Mouse (Mus musculus): ENCODE results near the gene Thrb. TPM values are rescaled to one million over a fixed set of nuclear protein-coding genes. Genes with fewer than 3 reads are reported as not detected.
A peak's percentile ranks its signal among the peaks of the same experiment; 100 is the strongest.

Thrb gene
- polyA plus RNA-seq, 1 experiment from 2014 or later, result 2.0 TPM

DNA sequence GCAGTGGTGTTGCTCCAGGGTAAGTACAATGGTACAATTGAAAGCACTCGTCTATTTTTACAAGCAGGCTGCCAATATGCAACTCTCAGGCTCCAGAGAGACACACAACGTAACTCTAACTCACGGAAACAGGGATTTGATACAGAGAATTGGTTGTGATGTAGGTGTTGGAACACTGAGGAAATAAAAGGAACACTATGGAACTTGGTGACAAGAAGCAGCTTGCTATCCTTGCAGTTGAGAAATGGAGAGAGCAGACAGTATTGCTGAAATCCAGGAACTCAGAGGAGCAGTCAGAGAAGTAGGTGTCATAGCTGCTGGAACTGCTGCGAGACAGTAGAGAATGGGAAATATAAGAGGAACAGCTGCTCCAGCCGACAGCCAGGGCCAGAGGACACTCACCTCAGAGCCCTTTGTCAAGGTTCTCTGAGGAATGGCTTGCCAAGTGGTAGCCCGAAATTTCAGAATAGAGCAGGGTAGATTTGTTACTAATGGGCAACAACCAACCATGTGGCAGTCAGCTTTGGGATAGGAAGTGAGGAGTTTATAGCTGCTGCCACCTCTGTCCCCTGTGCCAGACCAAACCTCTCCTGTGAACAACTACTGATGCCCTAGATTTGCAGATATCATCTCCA, 252.6 kb downstream of the Thrb start:
- Histone ChIP-seq H3K4me2 (ENCODE audit: low read length) (no peak overlapping the region), H3K9me3 (ENCODE audit: control insufficient read depth, low read length) (no peaks in the 10 kb centered on the region), H3K9ac (ENCODE audit: low read length) (no peak overlapping the region), H3K4me1 (replicated peaks; ENCODE audit: control insufficient read depth, insufficient read depth, low read length) (no peaks in the 10 kb centered on the region), H3K27me3 (replicated peaks; ENCODE audit: control insufficient read depth, insufficient read depth, low read length) (no peaks in the 10 kb centered on the region), H3K27ac (ENCODE audit: low read depth) (no peak overlapping the region), H3K36me3 (ENCODE audit: control insufficient read depth, insufficient read depth, low read length) (no peaks in the 10 kb centered on the region), H3K4me3 (ENCODE audit: low read depth, low read length) (no peak overlapping the region)
- WGBS, result 67% methylated on average over 6 of the region's 6 CpGs
- DNase-seq (ENCODE audit: low spot score) (no peak), ATAC-seq (replicated peaks; ENCODE audit: low FRiP score, low TSS enrichment, low read depth) (no peak)

DNA sequence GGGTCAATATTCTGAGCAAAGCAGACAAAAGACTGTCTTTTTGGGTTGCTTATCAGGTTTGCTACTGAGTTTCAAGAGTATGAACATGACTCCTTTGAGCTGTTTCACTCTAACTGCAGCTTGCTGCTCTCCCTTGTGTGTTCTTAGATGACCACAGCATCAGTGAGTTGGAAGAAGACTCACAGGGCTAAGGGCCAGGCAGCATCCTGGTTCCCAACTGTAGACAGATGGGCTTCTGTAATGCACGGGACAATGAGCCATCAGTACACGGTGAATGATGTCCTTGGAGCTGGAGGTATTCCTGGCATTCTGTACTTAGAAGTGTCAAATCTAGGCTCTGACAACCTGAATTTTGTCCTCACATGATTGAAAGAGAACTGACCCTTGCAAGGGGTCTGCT, 255.5 kb downstream of the Thrb start:
- Histone ChIP-seq H3K4me2 (ENCODE audit: low read length) (no peak overlapping the region), H3K27ac (ENCODE audit: low read depth) (no peak overlapping the region), H3K4me3 (ENCODE audit: low read depth, low read length) (no peak overlapping the region), H3K36me3 (ENCODE audit: control insufficient read depth, insufficient read depth, low read length) (no peaks in the 10 kb centered on the region), H3K9ac (ENCODE audit: low read length) (no peak overlapping the region), H3K4me1 (replicated peaks; ENCODE audit: control insufficient read depth, insufficient read depth, low read length) (no peaks in the 10 kb centered on the region; the same call in 1 of the 2 replicates), H3K27me3 (replicated peaks; ENCODE audit: control insufficient read depth, insufficient read depth, low read length) (no peaks in the 10 kb centered on the region), H3K9me3 (ENCODE audit: control insufficient read depth, low read length) (no peaks in the 10 kb centered on the region)
- ATAC-seq (replicated peaks; ENCODE audit: low FRiP score, low TSS enrichment, low read depth) (no peak), DNase-seq (ENCODE audit: low spot score) (no peak)
- WGBS, result 75% methylated on average over 2 of the region's 2 CpGs

DNA sequence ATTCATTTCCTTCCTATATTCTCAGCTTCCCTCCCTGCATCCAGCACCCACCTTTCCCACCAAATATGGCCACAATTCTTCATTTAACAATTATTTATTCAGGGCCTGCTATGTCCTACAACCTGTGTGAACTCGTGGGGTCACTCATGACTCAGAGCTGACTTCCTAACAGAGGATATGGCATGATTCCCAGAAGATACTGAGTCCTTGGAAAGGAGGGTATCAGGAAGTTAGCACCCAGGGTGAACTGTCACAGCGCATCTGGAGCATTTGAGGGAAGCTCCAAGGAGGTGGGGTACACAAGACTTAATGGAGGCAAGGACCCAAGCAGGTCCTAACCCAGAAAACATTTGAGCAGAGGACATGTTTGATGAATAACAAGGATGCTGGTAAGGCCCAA, 256.6 kb downstream of the Thrb start:
- DNase-seq (ENCODE audit: low spot score), result no peak
- H3K36me3 ChIP-seq (ENCODE audit: control insufficient read depth, insufficient read depth, low read length), result no peaks in the 10 kb centered on the region
- H3K27ac ChIP-seq (ENCODE audit: low read depth), result no peak overlapping the region
- H3K9ac ChIP-seq (ENCODE audit: low read length), result no peak overlapping the region
- 74% methylated on average over 2 of the region's 2 CpGs for WGBS
- no peak overlapping the region for H3K4me3 ChIP-seq (ENCODE audit: low read depth, low read length)
- H3K27me3 ChIP-seq (replicated peaks; ENCODE audit: control insufficient read depth, insufficient read depth, low read length), result no peaks in the 10 kb centered on the region
- no peak overlapping the region for H3K4me2 ChIP-seq (ENCODE audit: low read length)
- H3K4me1 ChIP-seq (replicated peaks; ENCODE audit: control insufficient read depth, insufficient read depth, low read length), result no peaks in the 10 kb centered on the region; the same call in 1 of the 2 replicates
- H3K9me3 ChIP-seq (ENCODE audit: control insufficient read depth, low read length), result no peaks in the 10 kb centered on the region
- no peak for ATAC-seq (replicated peaks; ENCODE audit: low FRiP score, low TSS enrichment, low read depth)

GRCm38 (mm10) chr14:17917124-17917763, 257.2 kb downstream of the Thrb start:
- no peaks in the 10 kb centered on the region; the same call in 1 of the 2 replicates for H3K4me1 ChIP-seq (replicated peaks; ENCODE audit: control insufficient read depth, insufficient read depth, low read length)
- no peaks in the 10 kb centered on the region for H3K27me3 ChIP-seq (replicated peaks; ENCODE audit: control insufficient read depth, insufficient read depth, low read length)
- DNase-seq (ENCODE audit: low spot score) (no peak), ATAC-seq (replicated peaks; ENCODE audit: low FRiP score, low TSS enrichment, low read depth) (no peak)
- no peak overlapping the region for H3K4me2 ChIP-seq (ENCODE audit: low read length)
- no peak overlapping the region for H3K27ac ChIP-seq (ENCODE audit: low read depth)
- 72% methylated on average over 3 of the region's 3 CpGs for WGBS
- no peaks in the 10 kb centered on the region for H3K36me3 ChIP-seq (ENCODE audit: control insufficient read depth, insufficient read depth, low read length)
- H3K9ac ChIP-seq (ENCODE audit: low read length), result no peak overlapping the region
- H3K4me3 ChIP-seq (ENCODE audit: low read depth, low read length), result no peak overlapping the region
- H3K9me3 ChIP-seq (ENCODE audit: control insufficient read depth, low read length), result no peaks in the 10 kb centered on the region

- 42% methylated on average over 3 of the region's 3 CpGs for WGBS
Measured at GRCm38 (mm10) chr14:17917899-17918298, 257.8 kb downstream of the Thrb start.

GRCm38 (mm10) chr14:17922807-17923704, 263.0 kb downstream of the Thrb start:
- Histone ChIP-seq H3K27me3 (replicated peaks; ENCODE audit: control insufficient read depth, insufficient read depth, low read length) (no peaks in the 10 kb centered on the region), H3K9ac (ENCODE audit: low read length) (no peak overlapping the region), H3K4me2 (ENCODE audit: low read length) (no peak overlapping the region), H3K4me3 (ENCODE audit: low read depth, low read length) (no peak overlapping the region), H3K27ac (ENCODE audit: low read depth) (no peak overlapping the region), H3K4me1 (replicated peaks; ENCODE audit: control insufficient read depth, insufficient read depth, low read length) (no peaks in the 10 kb centered on the region; the same call in 1 of the 2 replicates), H3K36me3 (ENCODE audit: control insufficient read depth, insufficient read depth, low read length) (no peaks in the 10 kb centered on the region), H3K9me3 (ENCODE audit: control insufficient read depth, low read length) (no peaks in the 10 kb centered on the region)
- ATAC-seq (replicated peaks; ENCODE audit: low FRiP score, low TSS enrichment, low read depth), result peak; percentile 79
- no peak for DNase-seq (ENCODE audit: low spot score)
- 59% methylated on average over 8 of the region's 8 CpGs for WGBS

More at GRCm38 (mm10) chr14:17917899-17918298, 257.8 kb downstream of the Thrb start:
- H3K9ac ChIP-seq (ENCODE audit: low read length), result no peak overlapping the region
- H3K36me3 ChIP-seq (ENCODE audit: control insufficient read depth, insufficient read depth, low read length), result no peaks in the 10 kb centered on the region
- H3K27me3 ChIP-seq (replicated peaks; ENCODE audit: control insufficient read depth, insufficient read depth, low read length), result no peaks in the 10 kb centered on the region
- no peaks in the 10 kb centered on the region; the same call in 1 of the 2 replicates for H3K4me1 ChIP-seq (replicated peaks; ENCODE audit: control insufficient read depth, insufficient read depth, low read length)
- ATAC-seq (replicated peaks; ENCODE audit: low FRiP score, low TSS enrichment, low read depth) (no peak), DNase-seq (ENCODE audit: low spot score) (no peak)
- no peak overlapping the region for H3K4me2 ChIP-seq (ENCODE audit: low read length)
- no peaks in the 10 kb centered on the region for H3K9me3 ChIP-seq (ENCODE audit: control insufficient read depth, low read length)
- no peak overlapping the region for H3K27ac ChIP-seq (ENCODE audit: low read depth)
- H3K4me3 ChIP-seq (ENCODE audit: low read depth, low read length), result no peak overlapping the region

DNA sequence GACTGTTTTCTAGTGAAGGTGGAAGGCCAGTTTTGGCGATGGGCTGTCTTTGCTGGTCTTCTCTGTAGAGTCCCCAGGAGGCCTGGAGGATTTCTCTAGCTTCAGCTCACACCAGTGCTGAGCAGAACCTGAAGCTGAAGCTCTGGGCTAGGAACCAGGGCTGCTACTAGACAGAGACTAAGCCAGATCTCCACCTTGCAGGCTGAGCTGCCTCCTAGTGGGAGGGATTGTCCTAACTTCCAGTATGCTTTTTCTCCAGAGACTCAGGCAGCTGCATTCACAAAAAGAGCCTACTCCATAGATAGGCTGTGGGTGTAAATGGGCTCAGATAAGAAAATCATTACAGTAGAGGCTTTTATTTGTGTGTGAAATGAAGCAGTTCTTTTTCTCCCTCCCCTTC, 267.4 kb downstream of the Thrb start:
- no peak for ATAC-seq (replicated peaks; ENCODE audit: low FRiP score, low TSS enrichment, low read depth)

DNA sequence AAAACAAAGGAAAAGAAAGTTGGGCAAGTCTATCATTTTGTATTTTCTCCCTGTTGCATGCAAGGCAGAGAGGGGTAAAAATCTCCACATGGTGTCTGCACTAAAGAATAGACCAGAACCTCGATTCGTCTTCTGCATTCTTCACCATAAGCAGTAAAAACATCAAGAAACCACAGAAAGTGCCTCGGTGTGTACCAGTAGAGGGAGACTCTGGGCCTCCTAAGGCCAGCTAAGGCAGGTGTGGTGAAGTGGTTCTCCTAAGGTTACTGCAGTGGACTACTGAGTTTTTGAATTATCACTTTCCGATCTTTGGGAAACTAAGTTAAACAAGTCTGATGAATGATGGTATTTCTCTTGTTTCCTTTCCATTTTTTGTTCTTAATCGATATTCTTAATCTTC, 269.5 kb downstream of the Thrb start:
- Histone ChIP-seq H3K27ac (ENCODE audit: low read depth) (no peak overlapping the region), H3K27me3 (replicated peaks; ENCODE audit: control insufficient read depth, insufficient read depth, low read length) (no peaks in the 10 kb centered on the region), H3K36me3 (ENCODE audit: control insufficient read depth, insufficient read depth, low read length) (no peaks in the 10 kb centered on the region), H3K4me2 (ENCODE audit: low read length) (no peak overlapping the region), H3K9ac (ENCODE audit: low read length) (no peak overlapping the region), H3K9me3 (ENCODE audit: control insufficient read depth, low read length) (no peaks in the 10 kb centered on the region), H3K4me1 (replicated peaks; ENCODE audit: control insufficient read depth, insufficient read depth, low read length) (no peaks in the 10 kb centered on the region), H3K4me3 (ENCODE audit: low read depth, low read length) (no peak overlapping the region)
- ATAC-seq (replicated peaks; ENCODE audit: low FRiP score, low TSS enrichment, low read depth) (no peak), DNase-seq (ENCODE audit: low spot score) (no peak)
- 71% methylated on average over 5 of the region's 5 CpGs for WGBS

More for the DNA sequence above, 267.4 kb downstream of the Thrb start:
- Histone ChIP-seq H3K27me3 (replicated peaks; ENCODE audit: control insufficient read depth, insufficient read depth, low read length) (no peaks in the 10 kb centered on the region), H3K4me2 (ENCODE audit: low read length) (no peak overlapping the region), H3K4me1 (replicated peaks; ENCODE audit: control insufficient read depth, insufficient read depth, low read length) (no peaks in the 10 kb centered on the region), H3K27ac (ENCODE audit: low read depth) (no peak overlapping the region), H3K9ac (ENCODE audit: low read length) (no peak overlapping the region), H3K4me3 (ENCODE audit: low read depth, low read length) (no peak overlapping the region), H3K9me3 (ENCODE audit: control insufficient read depth, low read length) (no peaks in the 10 kb centered on the region), H3K36me3 (ENCODE audit: control insufficient read depth, insufficient read depth, low read length) (no peaks in the 10 kb centered on the region)
- no peak for DNase-seq (ENCODE audit: low spot score)
- WGBS, result 32% methylated on average over 1 of the region's 1 CpGs
